Mouse (Mus musculus): Measurements from ENCODE around the gene Lck.

DNA sequence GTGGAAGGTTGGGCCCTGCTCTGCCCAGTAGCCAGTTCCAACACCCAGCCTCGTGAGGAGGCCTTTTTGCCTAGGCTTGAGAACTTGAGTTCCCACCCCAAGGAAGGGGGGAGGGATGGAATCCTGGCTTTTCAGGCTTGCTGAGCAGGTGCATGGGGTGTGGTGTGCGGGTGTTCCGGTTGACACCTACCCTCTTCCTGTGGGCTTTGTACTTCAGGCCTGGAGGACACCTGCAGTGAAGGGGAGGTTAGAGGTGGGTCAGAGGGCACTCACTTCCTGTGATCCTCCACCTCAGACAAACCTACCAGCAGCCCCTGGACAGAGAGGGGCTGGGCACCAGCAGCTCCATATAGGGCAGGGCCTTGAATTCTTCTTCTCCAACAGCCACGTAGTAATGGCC is 36.6 kb upstream of the Lck start:
- no peak for TF ChIP-seq POLR2A (IDR thresholded peaks at IDR 0.05; ENCODE audit: borderline replicate concordance, control insufficient read depth, low read depth, low read length)
- TF ChIP-seq CTCF (IDR thresholded peaks at IDR 0.05; ENCODE audit: control insufficient read depth, insufficient read depth, low read length): no peak
